Mouse (Mus musculus) embryonic facial prominence, embryonic 11.5 days (tissue): ENCODE results near the gene Gnptg. TPM values are rescaled to one million over a fixed set of nuclear protein-coding genes. Genes with fewer than 3 reads are reported as not detected.

Experiments
- microRNA-seq: library from miRNA; unstranded; fragments of <30 nt; microRNA quantifications from one replicate; pipeline ENCODE4, GENCODE M21; 2016; ENCODE audit warnings: borderline number of aligned reads
- polyA plus RNA-seq: library from polyadenylated mRNA; unstranded; fragments of >200 nt; fragmentation: Nextera tagmentation; extraction: Ambion mirVana; gene quantifications from 2 replicates; pipeline ENCODE4 v1.2.1, GENCODE M21; 2014

Gnptg gene
- polyA plus RNA-seq, 1 experiment from 2014 or later, result 32.6 TPM

Small RNA genes within 50 kb of the gene (microRNA-seq; reads per million reads assigned to microRNA genes)
- not detected for gene Mir3547

Other genes starting within 250 kb of the Gnptg start
- 9.7 and 10.1 TPM in 2 replicates for gene Cramp1l, start 224.3 kb downstream of the Gnptg start, polyA plus RNA-seq
- 18.4 and 22.1 TPM in 2 replicates for gene Ift140, start 224.0 kb downstream of the Gnptg start, polyA plus RNA-seq
- gene Tmem204, start 156.5 kb downstream of the Gnptg start, polyA plus RNA-seq, result 9.6 and 11.7 TPM in 2 replicates
- gene Telo2, start 124.2 kb downstream of the Gnptg start, polyA plus RNA-seq, result 20.6 and 26.7 TPM in 2 replicates
- gene Ptx4, start 119.4 kb downstream of the Gnptg start, polyA plus RNA-seq, result 0.32 and 0.71 TPM in 2 replicates
- gene Clcn7, start 106.7 kb downstream of the Gnptg start, polyA plus RNA-seq, result 19.8 and 21.6 TPM in 2 replicates
- gene Ccdc154, start 77.7 kb downstream of the Gnptg start, polyA plus RNA-seq, result not detected in 2 replicates
- gene Gm38655, start 64.7 kb downstream of the Gnptg start, polyA plus RNA-seq, result not detected in 2 replicates
- 31.8 and 33.1 TPM in 2 replicates for gene BC003965, start 55.6 kb downstream of the Gnptg start, polyA plus RNA-seq
- gene Unkl, start 51.7 kb downstream of the Gnptg start, polyA plus RNA-seq, result 4.3 and 5.0 TPM in 2 replicates
- 59.8 and 60.6 TPM in 2 replicates for gene Tsr3, start within 50 bp of the Gnptg start, polyA plus RNA-seq
- gene Baiap3, start 16.2 kb upstream of the Gnptg start, polyA plus RNA-seq, result 0.45 and 0.66 TPM in 2 replicates
- gene Ube2i, start 34.5 kb upstream of the Gnptg start, polyA plus RNA-seq, result 866 and 923 TPM in 2 replicates
- gene Prss34, start 58.3 kb upstream of the Gnptg start, polyA plus RNA-seq, result not detected in 2 replicates
- gene Prss28, start 68.5 kb upstream of the Gnptg start, polyA plus RNA-seq, result not detected in 2 replicates
- not detected in 2 replicates for gene Prss29, start 78.5 kb upstream of the Gnptg start, polyA plus RNA-seq
- gene Tpsab1, start 105.4 kb upstream of the Gnptg start, polyA plus RNA-seq, result not detected in 2 replicates
- not detected in 2 replicates for gene Tpsb2, start 126.2 kb upstream of the Gnptg start, polyA plus RNA-seq
- gene Tpsg1, start 129.1 kb upstream of the Gnptg start, polyA plus RNA-seq, result 0.32 and 1.2 TPM in 2 replicates
- gene Cacna1h, start 193.7 kb upstream of the Gnptg start, polyA plus RNA-seq, result 3.7 TPM in 2 replicates
- gene Tekt4, start 214.5 kb upstream of the Gnptg start, polyA plus RNA-seq, result not detected in 2 replicates